Mouse (Mus musculus) gastrocnemius, postnatal 14 days (tissue): Measurements from ENCODE around the gene Polr1e. TPM values are rescaled to one million over a fixed set of nuclear protein-coding genes. Genes with fewer than 3 reads are reported as not detected.
"Not testable (repeated sequence)": the region's sequence is repeated elsewhere in the genome, so short reads cannot be mapped to it uniquely, and the experiment has no call there.

Source experiments
- DNase-seq: peaks from one replicate; pipeline ENCODE4 v3.0.0; 2021; ENCODE audit warnings: mixed read lengths
- intact Hi-C: fragments of 180-260 bp; cut with DNase I; formaldehyde crosslinking; loops from one replicate; pipeline ENCODE4 v1.15.1; 2025; ENCODE audit warnings: low total_unique reads
- total RNA-seq, 2 experiments: library from RNA; stranded (reverse); gene quantifications; 2 replicates each; pipeline ENCODE4 v1.2.3; 2021

Polr1e gene
- total RNA-seq, 2 experiments from 2014 or later = 3.9 to 6.6 TPM

GRCm38 (mm10) chr4:45039546-45039945 lies 21.2 kb downstream of the Polr1e start:
- DNase-seq, intact Hi-C loops: not testable (repeated sequence)

GRCm38 (mm10) chr4:45040795-45041194 lies 22.4 kb downstream of the Polr1e start:
- no peak for DNase-seq
- intact Hi-C loops = no loop called here

GRCm38 (mm10) chr4:45046679-45047078 lies 28.3 kb downstream of the Polr1e start:
- intact Hi-C loops = no loop called here

GRCm38 (mm10) chr4:45047286-45047887 lies 29.0 kb downstream of the Polr1e start:
- intact Hi-C loops = no loop called here
- DNase-seq = no peak

More at GRCm38 (mm10) chr4:45046679-45047078, 28.3 kb downstream of the Polr1e start:
- no peak for DNase-seq

- intact Hi-C loops = no loop called here
- no peak for DNase-seq
Observed at GRCm38 (mm10) chr4:45047956-45048355, 29.6 kb downstream of the Polr1e start.

GRCm38 (mm10) chr4:45054862-45055261 lies 36.5 kb downstream of the Polr1e start:
- no peak for DNase-seq
- intact Hi-C loops = no loop called here

GRCm38 (mm10) chr4:45055451-45055850 lies 37.1 kb downstream of the Polr1e start:
- peak; percentile 34 for DNase-seq

GRCm38 (mm10) chr4:45063836-45064235 lies 45.5 kb downstream of the Polr1e start:
- intact Hi-C loops, DNase-seq: not testable (repeated sequence)

More at GRCm38 (mm10) chr4:45055451-45055850, 37.1 kb downstream of the Polr1e start:
- intact Hi-C loops = no loop called here

GRCm38 (mm10) chr4:45064577-45064976 lies 46.2 kb downstream of the Polr1e start:
- DNase-seq = no peak
- intact Hi-C loops = no loop called here

- DNase-seq = no peak
- intact Hi-C loops = no loop called here
Observed at GRCm38 (mm10) chr4:45066036-45066730, 47.8 kb downstream of the Polr1e start.

- intact Hi-C loops = no loop called here
- no peak for DNase-seq
Observed at GRCm38 (mm10) chr4:45067742-45068141, 49.4 kb downstream of the Polr1e start.

GRCm38 (mm10) chr4:45072261-45072973 lies 54.0 kb downstream of the Polr1e start:
- intact Hi-C loops = no loop called here
- DNase-seq = no peak

GRCm38 (mm10) chr4:45073544-45073943 lies 55.2 kb downstream of the Polr1e start:
- DNase-seq = no peak
- intact Hi-C loops = no loop called here

- DNase-seq, intact Hi-C loops: not testable (repeated sequence)
Observed at GRCm38 (mm10) chr4:45081041-45081440, 62.7 kb downstream of the Polr1e start.

GRCm38 (mm10) chr4:45082951-45083350 lies 64.6 kb downstream of the Polr1e start:
- intact Hi-C loops = no loop called here
- no peak for DNase-seq

GRCm38 (mm10) chr4:45083487-45083886 lies 65.1 kb downstream of the Polr1e start:
- intact Hi-C loops = no loop called here
- DNase-seq = no peak

- intact Hi-C loops = no loop called here
Observed at GRCm38 (mm10) chr4:45084021-45084894, 65.9 kb downstream of the Polr1e start, which contains the start of gene Fbxo10. Gene Fbxo10 (minus strand): TSS chr4:45084604.

GRCm38 (mm10) chr4:45084895-45085290 lies 66.5 kb downstream of the Polr1e start:
- no peak for DNase-seq
- intact Hi-C loops = no loop called here

More at GRCm38 (mm10) chr4:45084021-45084894, 65.9 kb downstream of the Polr1e start, which contains the start of gene Fbxo10:
- peak; percentile 96 for DNase-seq
